Mouse (Mus musculus): ENCODE measurements at regions not wholly inside any gene's neighbourhood (a gene's known extent, or its start where the extent isn't known, plus 50 kb on each side); places are given as distances from the start of the nearest gene placed in this dataset.

- DNase-seq: no peak
Observed at GRCm38 (mm10) chr17:10078536-10079319, 240.9 kb downstream of the Qk start.

GRCm38 (mm10) chr17:10073301-10073700, 246.4 kb downstream of the Qk start:
- DNase-seq: no peak

- no peak for DNase-seq
Observed at GRCm38 (mm10) chr17:10069251-10069650, 250.4 kb downstream of the Qk start.

DNA sequence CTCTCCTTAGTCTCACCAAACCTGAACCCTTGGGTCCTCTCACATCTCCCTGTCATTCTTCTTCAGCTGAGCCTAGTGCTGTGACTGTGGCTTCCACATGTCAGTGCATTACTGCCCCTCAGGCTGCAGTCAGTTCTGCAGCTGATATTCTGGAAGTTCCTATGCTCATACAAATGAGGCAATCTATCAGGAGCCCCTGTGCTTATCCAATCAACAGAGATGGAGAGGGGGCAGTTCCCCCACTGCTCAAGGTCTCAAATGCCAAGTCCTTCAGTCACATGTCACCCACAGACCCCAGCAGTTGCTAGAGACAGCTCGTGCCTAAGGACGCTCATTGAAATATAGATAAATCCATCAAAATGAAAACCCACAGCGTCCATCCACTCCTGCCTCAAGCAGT, 254.5 kb downstream of the Qk start:
- no peak for DNase-seq

- DNase-seq: no peak
Observed at GRCm38 (mm10) chr17:10062546-10063100, 257.0 kb downstream of the Qk start.

GRCm38 (mm10) chr17:10057736-10058135, 261.9 kb downstream of the Qk start:
- DNase-seq: no peak

GRCm38 (mm10) chr17:10056096-10056495, 263.6 kb downstream of the Qk start:
- DNase-seq: no peak

- DNase-seq: no peak
Observed at GRCm38 (mm10) chr17:10054375-10054774, 265.3 kb downstream of the Qk start.

- DNase-seq: no peak
Observed at GRCm38 (mm10) chr17:10044336-10044735, 275.3 kb downstream of the Qk start.

DNA sequence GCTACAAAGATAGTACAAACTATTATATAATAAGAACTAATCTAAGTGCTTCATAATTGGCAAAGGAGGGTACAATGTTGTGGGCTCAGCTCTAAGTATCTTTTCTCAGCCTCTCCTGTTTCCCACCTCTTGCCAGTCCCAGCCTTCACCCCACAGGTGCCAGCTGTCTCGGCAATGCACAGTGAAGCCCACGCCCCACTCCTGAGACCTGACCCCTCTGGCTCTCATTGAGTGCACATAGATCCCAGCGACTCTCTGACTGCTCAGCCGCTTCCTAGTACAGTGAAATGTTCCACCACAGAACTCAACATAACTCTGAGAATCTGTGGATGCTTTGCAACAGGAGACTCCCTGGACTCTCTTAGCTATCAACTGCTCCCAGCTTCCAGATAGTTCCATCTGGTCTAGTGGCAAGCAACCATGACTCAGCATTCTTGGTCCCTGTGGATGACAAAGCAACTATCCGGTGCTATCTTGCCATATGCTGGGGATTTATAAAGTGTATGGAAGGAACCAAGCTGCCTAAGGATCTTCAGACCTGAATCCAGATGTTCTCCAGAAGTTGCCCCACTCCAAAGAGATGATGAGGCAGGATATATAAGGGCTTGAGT, 277.5 kb downstream of the Qk start:
- DNase-seq: no peak

GRCm38 (mm10) chr17:10040951-10041359, 278.7 kb downstream of the Qk start:
- no peak for DNase-seq

DNA sequence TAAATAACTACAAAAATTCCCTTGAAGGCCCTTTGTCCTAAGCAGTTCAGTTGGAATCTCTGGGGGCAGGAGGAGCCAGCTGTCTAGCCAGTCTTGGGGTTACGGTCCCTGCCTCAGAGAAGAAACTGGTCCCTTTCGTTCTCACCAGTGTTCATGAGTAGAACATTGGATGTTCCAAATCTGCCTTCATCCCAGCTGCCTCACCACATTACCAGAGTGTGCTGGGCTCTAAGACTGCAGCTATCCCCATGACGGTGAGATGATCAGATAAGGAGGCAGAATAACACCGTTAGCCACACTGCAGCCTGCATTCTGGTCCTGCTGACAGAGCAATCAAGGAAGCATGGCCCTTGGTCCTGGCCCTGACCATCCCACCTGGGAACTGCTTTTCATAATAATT, 279.3 kb downstream of the Qk start:
- DNase-seq: no peak

DNA sequence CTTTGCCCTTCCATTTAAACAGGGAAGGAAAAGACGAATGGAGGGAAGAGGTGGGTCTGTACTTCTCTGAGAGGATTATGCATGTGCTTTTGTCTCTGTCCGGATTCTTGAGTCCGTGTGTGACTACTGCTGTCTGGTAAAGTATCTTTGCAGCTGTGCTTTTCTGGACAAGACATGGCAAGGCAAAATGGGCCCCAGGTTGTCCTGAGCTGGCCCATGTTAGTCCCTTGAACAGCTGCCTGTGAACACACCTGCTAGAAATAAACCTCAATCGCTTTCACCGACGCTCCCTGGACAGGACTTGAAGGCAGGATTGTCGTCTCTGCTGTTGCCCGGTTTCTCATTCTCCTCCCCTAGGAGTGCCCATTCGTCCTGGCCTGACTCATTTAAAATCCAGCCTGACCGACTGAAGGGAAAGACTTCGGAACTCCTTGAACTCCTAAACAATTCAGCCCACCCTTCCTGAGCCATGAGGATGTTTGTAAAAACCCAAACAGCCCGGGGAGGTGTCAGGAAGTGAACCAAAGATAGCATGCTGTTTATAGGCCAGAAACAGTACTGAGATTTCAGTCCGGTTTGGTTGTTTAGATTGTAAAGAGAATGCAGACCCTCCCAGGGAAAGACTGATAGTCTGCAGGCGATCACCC, 281.7 kb downstream of the Qk start:
- DNase-seq: no peak

DNA sequence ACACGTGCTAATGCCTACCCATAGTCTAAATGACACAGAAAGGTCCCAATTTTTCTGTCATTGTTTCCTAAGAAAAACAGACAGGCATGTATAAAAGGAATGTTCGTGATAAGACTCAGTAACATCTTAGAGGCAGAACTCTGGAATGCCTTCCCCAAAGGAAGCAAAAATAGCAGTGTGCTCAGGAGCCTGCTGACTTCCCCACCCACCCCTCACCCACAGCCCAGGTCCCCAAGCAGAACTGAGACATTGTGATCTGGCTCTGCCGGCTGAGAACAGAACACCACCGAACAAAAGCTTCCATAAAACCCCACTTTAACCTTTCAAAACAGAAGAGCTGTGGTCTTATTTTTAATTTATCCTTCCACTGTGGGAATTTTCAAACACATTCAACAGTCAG, 286.1 kb downstream of the Qk start:
- DNase-seq: no peak

GRCm38 (mm10) chr17:10031033-10031432, 288.6 kb downstream of the Qk start:
- no peak for DNase-seq

- DNase-seq: no peak
Observed at GRCm38 (mm10) chr17:10026770-10027169, 292.9 kb downstream of the Qk start.

GRCm38 (mm10) chr17:10025212-10025611, 294.4 kb downstream of the Qk start:
- DNase-seq: no peak

DNA sequence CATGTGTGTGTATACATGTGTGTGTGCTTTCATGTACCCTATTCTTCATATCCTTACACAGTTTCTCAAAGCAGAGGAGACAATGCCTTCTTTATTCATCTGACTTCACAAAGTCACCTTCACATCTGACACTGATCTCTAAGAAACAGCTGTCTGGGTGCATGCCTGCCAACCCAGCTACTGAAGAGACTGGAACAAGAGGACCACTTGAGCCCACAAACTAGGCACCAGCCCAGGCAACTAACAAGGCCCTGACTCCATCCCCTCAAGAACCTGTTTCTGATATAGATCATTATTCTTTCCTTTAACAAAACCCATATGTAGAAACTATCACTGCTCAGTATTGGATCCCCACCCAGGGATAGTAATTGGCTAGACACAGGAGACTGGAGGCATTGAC, 295.3 kb downstream of the Qk start:
- no peak for DNase-seq

GRCm38 (mm10) chr17:10012161-10012560, 307.5 kb downstream of the Qk start:
- no peak for DNase-seq

GRCm38 (mm10) chr17:10011728-10012127, 307.9 kb downstream of the Qk start:
- no peak for DNase-seq

GRCm38 (mm10) chr17:10001071-10001591, 318.5 kb downstream of the Qk start:
- DNase-seq: no peak

- DNase-seq: no peak
Observed at GRCm38 (mm10) chr17:9995321-9995720, 324.3 kb downstream of the Qk start.

DNA sequence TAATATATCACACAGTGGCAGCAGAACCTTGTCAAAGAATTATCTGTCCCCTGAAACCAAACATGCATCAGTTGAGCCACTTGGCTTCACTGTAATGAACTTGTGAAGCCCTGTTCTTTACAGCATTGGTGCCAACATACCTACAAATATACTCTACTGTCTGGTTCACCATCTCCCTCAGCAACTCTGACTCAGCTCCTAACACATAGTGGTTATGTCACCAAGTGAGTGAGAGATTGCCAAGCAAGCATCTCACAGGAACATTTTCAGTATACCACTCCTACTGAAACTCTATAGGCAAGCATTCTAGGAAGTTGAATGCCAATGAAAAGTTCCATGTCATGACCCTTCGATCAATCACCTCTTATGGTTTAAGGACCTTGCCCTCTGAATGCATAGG, 321.2 kb upstream of the Pabpc6 start:
- DNase-seq: peak; percentile 26

- no peak for DNase-seq
Observed at GRCm38 (mm10) chr17:9981273-9981672, 311.8 kb upstream of the Pabpc6 start.
